Mouse (Mus musculus): Measurements from ENCODE around the gene Runx1. TPM values are rescaled to one million over a fixed set of nuclear protein-coding genes. Genes with fewer than 3 reads are reported as not detected.

Gene Runx1
- polyA plus RNA-seq, 2 experiments: 3.0 to 4.4 TPM

DNA sequence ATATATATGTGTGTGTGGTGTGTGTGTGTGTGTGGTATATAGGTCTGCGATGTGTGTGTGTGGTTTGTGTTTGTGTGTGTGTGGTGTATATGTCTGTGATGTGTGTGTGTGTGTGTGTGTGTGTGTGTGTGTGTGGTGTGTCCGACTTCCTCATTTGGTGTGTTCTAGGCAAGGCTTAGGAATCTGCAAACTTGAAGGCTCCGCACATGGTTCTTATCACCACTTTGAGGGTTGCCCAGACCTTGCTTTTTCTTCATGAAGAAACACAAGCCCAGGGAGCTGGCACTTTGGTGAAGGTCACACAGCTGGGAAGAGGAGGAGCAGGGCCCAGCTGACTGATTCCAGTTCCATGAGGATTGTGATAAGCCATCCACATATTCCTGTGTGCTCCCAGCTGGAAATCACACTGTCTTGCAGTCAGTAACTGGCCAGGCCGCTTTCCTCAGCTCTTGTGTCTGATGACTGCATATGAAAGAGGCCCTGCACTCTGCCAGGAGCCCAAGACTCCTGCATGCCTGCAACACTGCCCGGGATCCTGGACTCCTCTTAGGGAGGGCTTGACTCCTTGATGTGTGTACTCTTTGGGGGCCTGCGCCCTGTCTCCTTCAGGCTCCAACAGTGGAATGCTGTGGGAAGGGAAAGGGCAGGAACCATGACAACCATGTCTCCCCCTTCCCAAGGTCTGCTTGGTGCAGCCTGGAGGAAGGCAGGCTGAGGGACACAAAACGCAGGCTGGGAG lies 246.9 kb downstream of the Runx1 start:
- no peaks in the 10 kb centered on the region for H3K4me1 ChIP-seq (replicated peaks; ENCODE audit: control insufficient read depth in 2 of 2, insufficient read depth in 2 of 2, low read length in 1 of 2)
- no peak for ATAC-seq (ENCODE audit: insufficient read depth)
- no peaks in the 10 kb centered on the region for H3K9me3 ChIP-seq (ENCODE audit: control insufficient read depth, low read length)
- no peak overlapping the region for H3K9ac ChIP-seq (replicated peaks)
- TF ChIP-seq EP300 (IDR thresholded peaks at IDR 0.05; ENCODE audit: low read depth): no peak
- TF ChIP-seq CTCF (IDR thresholded peaks at IDR 0.05; ENCODE audit: low read depth): no peak
- DNase-seq (ENCODE audit: low read depth in 3 of 3, low spot score in 3 of 3): no peak
- 52% methylated on average over 7 of the region's 7 CpGs for WGBS (ENCODE audit: insufficient replicate concordance)
- H3K27me3 ChIP-seq (ENCODE audit: control insufficient read depth, insufficient read depth, low read length): no peaks in the 10 kb centered on the region
- no peak overlapping the region for H3K27ac ChIP-seq
- no peaks in the 10 kb centered on the region for H3K36me3 ChIP-seq (replicated peaks; ENCODE audit: control insufficient read depth, insufficient read depth, low read depth)
- H3K4me3 ChIP-seq (ENCODE audit: insufficient read depth in 1 of 2, low read depth in 2 of 2, low read length in 2 of 2): no peak overlapping the region
- H3K4me2 ChIP-seq (ENCODE audit: low read depth): no peak overlapping the region

GRCm38 (mm10) chr16:92577381-92577780 lies 248.6 kb downstream of the Runx1 start:
- ATAC-seq (ENCODE audit: insufficient read depth) (no peak), DNase-seq (ENCODE audit: low read depth in 3 of 3, low spot score in 3 of 3) (no peak)
- Histone ChIP-seq H3K4me1 (replicated peaks; ENCODE audit: control insufficient read depth in 2 of 2, insufficient read depth in 2 of 2, low read length in 1 of 2) (no peaks in the 10 kb centered on the region), H3K27ac (no peak overlapping the region), H3K9me3 (ENCODE audit: control insufficient read depth, low read length) (no peaks in the 10 kb centered on the region), H3K4me2 (ENCODE audit: low read depth) (no peak overlapping the region), H3K9ac (replicated peaks) (no peak overlapping the region), H3K36me3 (replicated peaks; ENCODE audit: control insufficient read depth, insufficient read depth, low read depth) (no peaks in the 10 kb centered on the region), H3K4me3 (ENCODE audit: insufficient read depth in 1 of 2, low read depth in 2 of 2, low read length in 2 of 2) (no peak overlapping the region), H3K27me3 (ENCODE audit: control insufficient read depth, insufficient read depth, low read length) (no peaks in the 10 kb centered on the region)
- TF ChIP-seq CTCF (IDR thresholded peaks at IDR 0.05; ENCODE audit: low read depth) (no peak), EP300 (IDR thresholded peaks at IDR 0.05; ENCODE audit: low read depth) (no peak)
- WGBS (ENCODE audit: insufficient replicate concordance): 66% methylated on average over 9 of the region's 9 CpGs

DNA sequence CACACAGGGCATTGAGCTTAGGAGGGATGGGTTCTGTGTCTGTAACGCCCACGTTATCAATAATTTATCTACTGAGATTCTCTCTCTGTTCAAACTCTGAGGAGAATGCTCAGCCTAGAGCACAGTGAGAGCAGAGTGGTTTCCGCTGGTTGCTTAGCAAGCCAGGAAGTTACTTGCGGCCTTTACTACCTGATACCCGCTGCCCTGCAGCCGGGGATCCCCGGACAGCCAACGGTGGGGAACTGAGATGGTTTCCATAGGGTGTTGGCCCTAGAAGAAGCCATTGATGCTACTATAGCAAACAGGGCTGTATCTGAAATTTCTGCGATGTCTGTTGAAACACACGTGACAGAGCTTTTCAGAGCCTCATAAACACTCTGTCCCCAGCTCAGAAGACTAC lies 250.2 kb downstream of the Runx1 start:
- no peak overlapping the region for H3K27ac ChIP-seq
- TF ChIP-seq CTCF (IDR thresholded peaks at IDR 0.05; ENCODE audit: low read depth) (no peak), EP300 (IDR thresholded peaks at IDR 0.05; ENCODE audit: low read depth) (no peak)
- no peak for DNase-seq (ENCODE audit: low read depth in 3 of 3, low spot score in 3 of 3)
- no peaks in the 10 kb centered on the region for H3K36me3 ChIP-seq (replicated peaks; ENCODE audit: control insufficient read depth, insufficient read depth, low read depth)
- no peak overlapping the region for H3K9ac ChIP-seq (replicated peaks)
- H3K4me3 ChIP-seq (ENCODE audit: insufficient read depth in 1 of 2, low read depth in 2 of 2, low read length in 2 of 2): no peak overlapping the region
- no peaks in the 10 kb centered on the region for H3K4me1 ChIP-seq (replicated peaks; ENCODE audit: control insufficient read depth in 2 of 2, insufficient read depth in 2 of 2, low read length in 1 of 2)
- 55% methylated on average over 10 of the region's 10 CpGs for WGBS (ENCODE audit: insufficient replicate concordance)
- no peaks in the 10 kb centered on the region for H3K27me3 ChIP-seq (ENCODE audit: control insufficient read depth, insufficient read depth, low read length)
- no peak for ATAC-seq (ENCODE audit: insufficient read depth)
- H3K9me3 ChIP-seq (ENCODE audit: control insufficient read depth, low read length): no peaks in the 10 kb centered on the region
- no peak overlapping the region for H3K4me2 ChIP-seq (ENCODE audit: low read depth)

DNA sequence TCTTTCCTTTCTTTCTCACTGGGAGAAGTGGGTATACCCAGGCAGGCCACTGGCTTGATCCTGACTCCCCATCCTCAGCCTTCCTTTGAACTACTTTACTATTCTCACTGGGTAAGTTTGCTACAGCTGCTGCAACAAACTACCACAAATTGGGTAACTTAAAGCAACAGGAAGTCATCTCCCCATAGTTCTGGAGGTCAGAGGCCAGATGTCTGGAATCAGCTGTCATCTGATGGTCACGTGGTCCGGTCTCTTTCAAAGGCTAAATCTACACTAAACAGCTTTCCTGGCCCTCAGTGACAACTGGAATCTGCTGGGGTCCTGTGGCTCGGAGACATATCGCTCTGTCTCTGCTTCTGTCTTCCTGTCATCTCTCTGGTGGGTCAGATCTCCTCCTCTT lies 252.8 kb downstream of the Runx1 start:
- Histone ChIP-seq H3K27me3 (ENCODE audit: control insufficient read depth, insufficient read depth, low read length) (no peaks in the 10 kb centered on the region), H3K9me3 (ENCODE audit: control insufficient read depth, low read length) (no peaks in the 10 kb centered on the region), H3K4me3 (ENCODE audit: insufficient read depth in 1 of 2, low read depth in 2 of 2, low read length in 2 of 2) (no peak overlapping the region), H3K9ac (replicated peaks) (no peak overlapping the region), H3K4me2 (ENCODE audit: low read depth) (no peak overlapping the region), H3K4me1 (replicated peaks; ENCODE audit: control insufficient read depth in 2 of 2, insufficient read depth in 2 of 2, low read length in 1 of 2) (no peaks in the 10 kb centered on the region), H3K27ac (no peak overlapping the region), H3K36me3 (replicated peaks; ENCODE audit: control insufficient read depth, insufficient read depth, low read depth) (no peaks in the 10 kb centered on the region)
- WGBS (ENCODE audit: insufficient replicate concordance): 28% methylated on average over 4 of the region's 4 CpGs
- ATAC-seq (ENCODE audit: insufficient read depth) (no peak), DNase-seq (ENCODE audit: low read depth in 3 of 3, low spot score in 3 of 3) (no peak)
- TF ChIP-seq EP300 (IDR thresholded peaks at IDR 0.05; ENCODE audit: low read depth): no peak
- TF ChIP-seq CTCF (IDR thresholded peaks at IDR 0.05; ENCODE audit: low read depth): no peak

DNA sequence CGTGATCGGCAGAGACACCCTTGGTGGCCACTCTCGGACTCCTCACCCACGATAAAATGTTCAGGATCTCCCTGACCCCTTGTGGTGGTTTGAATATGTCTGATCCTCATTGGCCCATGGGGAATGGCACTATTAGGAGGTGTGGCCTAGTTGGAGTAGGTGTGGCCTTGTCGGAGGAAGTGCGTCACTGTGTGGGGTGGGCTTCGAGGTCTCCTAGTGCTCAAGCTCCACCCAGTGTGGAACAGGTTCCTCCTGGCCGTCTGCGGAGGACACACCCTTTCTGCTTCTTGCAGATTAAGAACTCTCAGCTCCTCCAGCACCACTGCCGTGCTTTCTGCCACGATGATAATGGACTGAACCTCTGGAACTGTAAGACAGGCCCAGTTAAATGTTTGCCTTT lies 254.7 kb downstream of the Runx1 start:
- Histone ChIP-seq H3K9ac (replicated peaks) (no peak overlapping the region), H3K4me1 (replicated peaks; ENCODE audit: control insufficient read depth in 2 of 2, insufficient read depth in 2 of 2, low read length in 1 of 2) (no peaks in the 10 kb centered on the region), H3K9me3 (ENCODE audit: control insufficient read depth, low read length) (no peaks in the 10 kb centered on the region), H3K36me3 (replicated peaks; ENCODE audit: control insufficient read depth, insufficient read depth, low read depth) (no peaks in the 10 kb centered on the region), H3K4me3 (ENCODE audit: insufficient read depth in 1 of 2, low read depth in 2 of 2, low read length in 2 of 2) (no peak overlapping the region), H3K27ac (no peak overlapping the region), H3K27me3 (ENCODE audit: control insufficient read depth, insufficient read depth, low read length) (no peaks in the 10 kb centered on the region), H3K4me2 (ENCODE audit: low read depth) (no peak overlapping the region)
- DNase-seq (ENCODE audit: low read depth in 3 of 3, low spot score in 3 of 3) (no peak), ATAC-seq (ENCODE audit: insufficient read depth) (no peak)
- WGBS (ENCODE audit: insufficient replicate concordance): 67% methylated on average over 11 of the region's 11 CpGs
- TF ChIP-seq EP300 (IDR thresholded peaks at IDR 0.05; ENCODE audit: low read depth): no peak
- TF ChIP-seq CTCF (IDR thresholded peaks at IDR 0.05; ENCODE audit: low read depth): no peak

Data from liver, embryonic 14.5 days (tissue).